Mouse (Mus musculus) MEL (cell line): Measurements from ENCODE around the gene Gm17581. TPM values are rescaled to one million over a fixed set of nuclear protein-coding genes. Genes with fewer than 3 reads are reported as not detected.

Experiments
- DNase-seq: peaks from one replicate; pipeline ENCODE4 v3.0.0; 2011; ENCODE audit warnings: low read depth, low spot score
- H3K27ac ChIP-seq: 2 replicates; pipeline ENCODE4 v1.5.1; 2012; ENCODE audit warnings: low read depth, mild to moderate bottlenecking, control low read depth, low read length, moderate library complexity; ENCODE audit not compliant: control insufficient read depth
- H3K27me3 ChIP-seq, 2 experiments: fragments of 150-350 bp in 1 of 2; sonication (generic) in 1 of 2; 2 replicates each; pipeline ENCODE4 v1.6.1; 2012; ENCODE audit warnings: low read length in 2 of 2, mild to moderate bottlenecking in 2 of 2, improper control_type of control experiment in 1 of 2, moderate library complexity in 1 of 2; ENCODE audit not compliant: insufficient read depth in 2 of 2, control insufficient read depth in 1 of 2
- H3K36me3 ChIP-seq, 2 experiments: 2 replicates each; pipeline ENCODE4 v1.6.1; 2012 to 2014; ENCODE audit warnings: low read length in 2 of 2, improper control_type of control experiment in 1 of 2, inconsistent platforms in 1 of 2, mild to moderate bottlenecking in 1 of 2; ENCODE audit not compliant: insufficient read depth in 2 of 2, control insufficient read depth in 1 of 2
- H3K4me1 ChIP-seq, 2 experiments: fragments of 150-350 bp in 1 of 2; sonication (generic) in 1 of 2; 2 replicates each; pipeline ENCODE4 v1.6.1; 2012; ENCODE audit warnings: low read length in 2 of 2, improper control_type of control experiment in 1 of 2, mild to moderate bottlenecking in 1 of 2; ENCODE audit not compliant: insufficient read depth in 2 of 2, control insufficient read depth in 1 of 2
- H3K4me3 ChIP-seq, 2 experiments: fragments of 150-350 bp in 1 of 2; sonication (generic) in 1 of 2; 2 replicates each; pipeline ENCODE4 v1.5.1; 2012; ENCODE audit warnings: low read depth in 2 of 2, low read length in 2 of 2, mild to moderate bottlenecking in 2 of 2, moderate library complexity in 2 of 2, control low read depth in 1 of 2, improper control_type of control experiment in 1 of 2; ENCODE audit not compliant: control insufficient read depth in 1 of 2, insufficient read depth in 1 of 2
- H3K79me2 ChIP-seq: 2 replicates; pipeline ENCODE4 v1.6.1; 2012; ENCODE audit warnings: mild to moderate bottlenecking, low read length, moderate library complexity; ENCODE audit not compliant: control insufficient read depth, poor library complexity, insufficient read depth
- H3K9ac ChIP-seq: 2 replicates; pipeline ENCODE4 v1.6.1; 2012; ENCODE audit warnings: low read depth, mild to moderate bottlenecking, control low read depth, low read length, moderate library complexity; ENCODE audit not compliant: control insufficient read depth, poor library complexity, severe bottlenecking
- H3K9me3 ChIP-seq: fragments of 150-350 bp; sonication (generic); replicated peaks from 2 replicates; pipeline ENCODE4 v1.6.1; 2012; ENCODE audit warnings: mild to moderate bottlenecking, low read length, improper control_type of control experiment, moderate library complexity; ENCODE audit not compliant: insufficient read depth
- BHLHE40 ChIP-seq: IDR thresholded peaks from 2 replicates; pipeline ENCODE4 v1.6.1; 2012; ENCODE audit warnings: low read depth, mild to moderate bottlenecking, inconsistent platforms, low read length, improper control_type of control experiment, borderline replicate concordance
- CHD1 ChIP-seq: IDR thresholded peaks from 2 replicates; pipeline ENCODE4 v1.6.1; 2012; ENCODE audit warnings: low read depth, mild to moderate bottlenecking, inconsistent platforms, low read length, improper control_type of control experiment
- CHD2 ChIP-seq: IDR thresholded peaks from 2 replicates; pipeline ENCODE4 v1.6.1; 2011; ENCODE audit warnings: low read length, improper control_type of control experiment
- CTCF ChIP-seq, 3 experiments: IDR thresholded peaks in 2 of 3; conservative IDR thresholded peaks in 1 of 3; 2 replicates each; pipeline ENCODE4 v1.5.1; 2011 to 2012; ENCODE audit warnings: low read length in 3 of 3, low read depth in 2 of 3, mild to moderate bottlenecking in 2 of 3, improper control_type of control experiment in 1 of 3, inconsistent platforms in 1 of 3, mixed read lengths in 1 of 3, moderate library complexity in 1 of 3; ENCODE audit not compliant: control insufficient read depth in 1 of 3, insufficient read depth in 1 of 3, poor library complexity in 1 of 3, severe bottlenecking in 1 of 3
- E2F4 ChIP-seq: IDR thresholded peaks from 2 replicates; pipeline ENCODE4 v1.6.1; 2011; ENCODE audit warnings: low read depth, low read length, improper control_type of control experiment, borderline replicate concordance
- ELF1 ChIP-seq: IDR thresholded peaks from 2 replicates; pipeline ENCODE4 v1.6.1; 2014; ENCODE audit warnings: low read depth, mild to moderate bottlenecking, inconsistent platforms, low read length, improper control_type of control experiment, moderate library complexity
- EP300 ChIP-seq, 2 experiments: IDR thresholded peaks; 2 replicates each; pipeline ENCODE4 v1.6.1; 2011; ENCODE audit warnings: improper control_type of control experiment in 2 of 2, low read length in 2 of 2, low read depth in 1 of 2, mild to moderate bottlenecking in 1 of 2
- GABPA ChIP-seq: IDR thresholded peaks from 2 replicates; pipeline ENCODE4 v1.6.1; 2012; ENCODE audit warnings: low read depth, mild to moderate bottlenecking, inconsistent platforms, low read length, improper control_type of control experiment, moderate library complexity
- GATA1 ChIP-seq: IDR thresholded peaks from 2 replicates; pipeline ENCODE4 v1.6.1; 2011; ENCODE audit warnings: low read depth, low read length, improper control_type of control experiment
- HCFC1 ChIP-seq: IDR thresholded peaks from 2 replicates; pipeline ENCODE4 v1.6.1; 2012; ENCODE audit warnings: low read depth, mild to moderate bottlenecking, inconsistent platforms, low read length, improper control_type of control experiment, moderate library complexity
- JUND ChIP-seq: IDR thresholded peaks from 2 replicates; pipeline ENCODE4 v1.6.1; 2011; ENCODE audit warnings: low read depth, mild to moderate bottlenecking, improper control_type of control experiment, low read length
- KAT2A ChIP-seq: conservative IDR thresholded peaks from 2 replicates; pipeline ENCODE4 v1.6.1; 2012; ENCODE audit warnings: low read depth, low read length, improper control_type of control experiment, inconsistent platforms
- MAX ChIP-seq: IDR thresholded peaks from 2 replicates; pipeline ENCODE4 v1.6.1; 2011; ENCODE audit warnings: low read length, improper control_type of control experiment
- MYC ChIP-seq: IDR thresholded peaks from 2 replicates; pipeline ENCODE4 v1.6.1; 2011; ENCODE audit warnings: low read depth, mild to moderate bottlenecking, low read length, improper control_type of control experiment, moderate library complexity
- NELFE ChIP-seq: IDR thresholded peaks from 2 replicates; pipeline ENCODE4 v1.6.1; 2011; ENCODE audit warnings: low read depth, low read length, improper control_type of control experiment
- NRF1 ChIP-seq: IDR thresholded peaks from 2 replicates; pipeline ENCODE4 v1.6.1; 2014; ENCODE audit warnings: low read depth, mild to moderate bottlenecking, inconsistent platforms, low read length, improper control_type of control experiment, moderate library complexity; ENCODE audit not compliant: poor library complexity, insufficient read depth, severe bottlenecking
- POLR2A ChIP-seq, 2 experiments: IDR thresholded peaks; 2 replicates each; pipeline ENCODE4 v1.6.1; 2011 to 2012; ENCODE audit warnings: low read length in 2 of 2, mild to moderate bottlenecking in 2 of 2, control low read depth in 1 of 2, improper control_type of control experiment in 1 of 2, low read depth in 1 of 2, moderate library complexity in 1 of 2; ENCODE audit not compliant: control insufficient read depth in 1 of 2, insufficient read depth in 1 of 2, poor library complexity in 1 of 2
- POLR2AphosphoS2 ChIP-seq: IDR thresholded peaks from 2 replicates; pipeline ENCODE4 v1.6.1; 2011; ENCODE audit warnings: low read length, improper control_type of control experiment
- POLR2AphosphoS5 ChIP-seq: IDR thresholded peaks from 2 replicates; pipeline ENCODE4 v1.6.1; 2012; ENCODE audit warnings: low read depth, borderline replicate concordance, mild to moderate bottlenecking, inconsistent platforms, low read length, moderate library complexity, mixed read lengths
- RAD21 ChIP-seq: IDR thresholded peaks from 2 replicates; pipeline ENCODE4 v1.6.1; 2011; ENCODE audit warnings: mild to moderate bottlenecking, low read depth, low read length, improper control_type of control experiment
- SIN3A ChIP-seq: IDR thresholded peaks from 2 replicates; pipeline ENCODE4 v1.6.1; 2012; ENCODE audit warnings: low read length, improper control_type of control experiment, inconsistent platforms
- TBP ChIP-seq: IDR thresholded peaks from 2 replicates; pipeline ENCODE4 v1.8.0; 2011; ENCODE audit warnings: low read depth, low read length, improper control_type of control experiment
- UBTF ChIP-seq: IDR thresholded peaks from 2 replicates; pipeline ENCODE4 v1.6.1; 2012; ENCODE audit warnings: low read depth, mild to moderate bottlenecking, inconsistent platforms, low read length, improper control_type of control experiment, moderate library complexity, borderline replicate concordance; ENCODE audit not compliant: insufficient read depth
- USF1 ChIP-seq: IDR thresholded peaks from 2 replicates; pipeline ENCODE4 v1.6.1; 2014; ENCODE audit warnings: low read depth, mild to moderate bottlenecking, inconsistent platforms, low read length, improper control_type of control experiment, moderate library complexity
- ZC3H11A ChIP-seq: IDR thresholded peaks from 2 replicates; pipeline ENCODE4 v1.6.1; 2012; ENCODE audit warnings: low read depth, mild to moderate bottlenecking, inconsistent platforms, low read length, improper control_type of control experiment
- ZKSCAN1 ChIP-seq: IDR thresholded peaks from 2 replicates; pipeline ENCODE4 v1.6.1; 2012; ENCODE audit warnings: low read depth, mild to moderate bottlenecking, inconsistent platforms, low read length, improper control_type of control experiment, moderate library complexity
- ZNF384 ChIP-seq: IDR thresholded peaks from 2 replicates; pipeline ENCODE4 v1.6.1; 2012; ENCODE audit warnings: low read depth, mild to moderate bottlenecking, inconsistent platforms, low read length, improper control_type of control experiment
- polyA plus RNA-seq, 2 experiments: library from polyadenylated mRNA; stranded (reverse) in 1 of 2; unstranded in 1 of 2; fragments of >175 nt in 1 of 2; fragments of >200 nt in 1 of 2; gene quantifications; 2 replicates each; pipeline versions ENCODE4 v1.2.1 to v1.2.4; 2012; ENCODE audit warnings: low replicate concordance in 2 of 2, low read depth in 1 of 2; ENCODE audit not compliant: insufficient read length in 2 of 2, insufficient read depth in 1 of 2, missing spikeins in 1 of 2
- total RNA-seq: library from RNA; depleted of rRNA; stranded (reverse); fragments of 300-350 nt; gene quantifications from 2 replicates; pipeline ENCODE4 v1.2.3, GENCODE M21; 2012

Gm17581 gene
- total and polyA plus RNA-seq, 3 experiments = not detected

DNA sequence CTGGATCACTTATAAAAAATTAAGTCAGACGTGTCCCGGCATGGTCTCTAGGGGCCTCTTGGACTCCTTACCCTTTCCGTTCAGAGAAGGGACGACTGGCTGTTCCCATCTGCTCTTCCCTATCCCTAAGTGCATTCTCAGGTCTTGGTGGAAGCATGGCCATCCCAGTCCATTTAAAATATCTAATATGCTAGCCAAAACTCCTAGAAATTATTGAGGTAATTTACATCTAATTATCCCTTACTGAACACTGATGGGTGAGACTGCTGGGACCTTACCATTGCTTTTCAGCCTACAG, 42.0 kb upstream of the Gm17581 start:
- no peaks in the 10 kb centered on the region for H3K79me2 ChIP-seq
- H3K4me1 ChIP-seq = 0 out of 4 replicates have a peak, but pooled peaks cover 0 to 5% of the 10 kb centered on the region in 2 experiments
- no peak overlapping the region for H3K9ac ChIP-seq
- no peak overlapping the region for H3K27ac ChIP-seq
- H3K27me3 ChIP-seq = no peaks in the 10 kb centered on the region; a peak in 2 of 4 replicates
- DNase-seq = no peak
- H3K9me3 ChIP-seq = no peaks in the 10 kb centered on the region
- H3K36me3 ChIP-seq = no peaks in the 10 kb centered on the region
- H3K4me3 ChIP-seq = no peak overlapping the region
- TF ChIP-seq HCFC1 (no peak), RAD21 (no peak), NRF1 (no peak), USF1 (no peak), ZNF384 (no peak), ELF1 (no peak), EP300 (IDR thresholded peaks at IDR 0.05; ENCODE audit: low read depth in 1 of 2, low read length in 2 of 2) (no peak), NELFE (no peak), CHD1 (no peak), POLR2A (IDR thresholded peaks at IDR 0.05; ENCODE audit: control insufficient read depth in 1 of 2, insufficient read depth in 1 of 2, low read depth in 1 of 2, low read length in 2 of 2, poor library complexity in 1 of 2) (no peak), GABPA (no peak), CHD2 (no peak), UBTF (no peak), MYC (no peak), POLR2AphosphoS2 (no peak), CTCF (IDR thresholded peaks at IDR 0.05 in 2 of 3, conservative IDR thresholded peaks at IDR 0.05 in 1 of 3; ENCODE audit: control insufficient read depth in 1 of 3, insufficient read depth in 1 of 3, low read depth in 2 of 3, low read length in 3 of 3, poor library complexity in 1 of 3, severe bottlenecking in 1 of 3) (no peak)

DNA sequence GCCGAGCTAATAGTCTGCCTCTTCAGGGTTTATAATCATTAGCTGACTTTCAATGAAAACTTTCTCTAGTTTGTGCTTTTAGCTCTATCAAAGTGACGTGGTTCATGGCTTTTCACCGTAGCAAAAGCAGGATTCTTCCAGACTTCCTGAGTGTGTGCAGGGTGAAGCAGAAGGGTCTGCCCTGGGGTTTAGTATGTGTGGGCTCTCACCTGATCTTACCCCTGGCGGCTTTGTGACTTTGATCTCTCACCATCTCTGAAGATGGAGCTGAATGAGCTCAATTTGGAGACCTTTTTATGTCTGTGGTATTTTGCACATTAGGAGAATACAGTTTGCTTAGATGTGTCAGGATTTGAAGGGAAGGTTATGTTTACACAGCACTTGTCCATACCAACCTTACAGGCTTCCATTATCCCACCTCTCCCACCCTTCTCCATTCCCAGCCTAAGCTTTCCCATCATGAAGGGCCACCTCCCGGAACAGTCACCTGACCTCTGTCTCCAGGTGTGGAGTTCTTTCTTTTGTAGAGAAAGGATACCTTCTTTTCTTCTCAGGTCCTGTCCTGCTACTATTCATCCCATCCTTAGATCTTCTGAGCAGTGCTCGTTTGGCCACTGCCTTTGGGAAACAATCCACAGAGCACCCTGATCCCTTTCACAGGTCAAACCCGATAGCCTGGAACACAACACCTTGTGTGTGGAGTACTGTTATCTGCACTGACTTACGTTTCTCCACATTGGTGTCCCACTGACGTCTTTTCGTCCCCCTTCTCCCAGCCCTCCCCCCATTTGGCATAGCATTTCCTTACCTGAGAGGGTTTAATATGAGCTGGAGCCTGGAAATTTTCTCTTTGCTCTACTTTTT, 41.4 kb upstream of the Gm17581 start:
- Histone ChIP-seq H3K9ac (no peak overlapping the region), H3K36me3 (no peaks in the 10 kb centered on the region), H3K79me2 (no peaks in the 10 kb centered on the region), H3K9me3 (no peaks in the 10 kb centered on the region), H3K4me3 (no peak overlapping the region), H3K4me1 (0 out of 4 replicates have a peak, but pooled peaks cover 0 to 5% of the 10 kb centered on the region in 2 experiments), H3K27me3 (no peaks in the 10 kb centered on the region; a peak in 3 of 4 replicates), H3K27ac (no peak overlapping the region)
- DNase-seq = no peak
- TF ChIP-seq E2F4 (no peak), POLR2AphosphoS2 (no peak), JUND (no peak), ZC3H11A (no peak), SIN3A (no peak), ZKSCAN1 (no peak), EP300 (IDR thresholded peaks at IDR 0.05; ENCODE audit: low read depth in 1 of 2, low read length in 2 of 2) (no peak), CTCF (IDR thresholded peaks at IDR 0.05 in 2 of 3, conservative IDR thresholded peaks at IDR 0.05 in 1 of 3; ENCODE audit: control insufficient read depth in 1 of 3, insufficient read depth in 1 of 3, low read depth in 2 of 3, low read length in 3 of 3, poor library complexity in 1 of 3, severe bottlenecking in 1 of 3) (no peak), CHD1 (no peak), USF1 (no peak), CHD2 (no peak), BHLHE40 (no peak), TBP (no peak), GATA1 (no peak), NRF1 (no peak), MYC (no peak), KAT2A (no peak), POLR2AphosphoS5 (no peak), MAX (no peak)
